Mouse (Mus musculus): ENCODE measurements around the gene Cd177. TPM values are rescaled to one million over a fixed set of nuclear protein-coding genes. Genes with fewer than 3 reads are reported as not detected.
"Not testable (repeated sequence)": the region's sequence is repeated elsewhere in the genome, so short reads cannot be mapped to it uniquely, and the experiment has no call there.

Cd177 gene
- polyA plus RNA-seq, 1 experiment from 2014 or later = 0.19 TPM

DNA sequence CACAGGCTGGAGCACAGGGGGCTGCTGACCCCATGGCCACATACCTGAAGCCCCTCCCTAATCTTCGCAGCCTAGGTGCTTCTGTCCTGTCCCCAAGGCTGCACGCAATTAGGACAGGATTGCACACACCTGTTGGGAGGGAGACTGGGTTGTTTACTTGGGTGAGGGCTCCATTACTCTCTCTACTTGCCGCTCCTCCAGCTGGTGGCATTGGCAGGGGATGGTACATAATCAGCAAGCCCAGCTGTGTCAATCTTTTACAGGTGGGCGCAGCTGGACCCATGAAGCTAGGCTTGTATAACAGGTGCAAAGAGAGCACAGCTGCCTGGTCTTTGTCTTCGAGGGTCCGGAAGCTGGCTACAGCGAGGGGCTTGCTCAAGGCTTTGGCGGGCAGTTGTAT, 2.5 kb upstream of the Cd177 start:
- no peaks in the 10 kb centered on the region for H3K4me1 ChIP-seq (ENCODE audit: control insufficient read depth, insufficient read depth, low read length)
- 90% methylated on average over 8 of the region's 8 CpGs for WGBS

DNA sequence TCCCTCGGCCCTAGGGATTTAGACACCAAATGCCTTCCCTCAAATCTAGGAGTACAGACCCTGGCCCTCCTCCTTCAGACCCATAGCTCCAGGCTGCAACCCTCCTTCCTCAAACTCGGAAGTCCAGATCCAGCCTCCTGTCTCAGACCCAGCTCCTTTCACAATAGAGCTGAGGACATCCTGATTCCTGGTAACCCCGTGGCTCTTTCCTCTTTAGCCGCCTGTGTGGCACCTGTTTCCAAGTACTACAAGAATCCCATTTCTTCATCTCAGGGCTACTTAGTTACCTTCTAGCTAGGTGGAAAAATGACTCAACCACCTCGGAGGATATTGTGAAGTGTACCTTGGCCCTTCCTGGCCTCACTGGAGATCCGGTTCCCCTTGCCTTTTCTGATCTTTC, 1.1 kb upstream of the Cd177 start:
- Histone ChIP-seq H3K36me3 (ENCODE audit: control insufficient read depth, insufficient read depth, low read length) (no peaks in the 10 kb centered on the region), H3K4me2 (ENCODE audit: low read length) (no peak overlapping the region), H3K27me3 (replicated peaks; ENCODE audit: control insufficient read depth, insufficient read depth, low read length) (no peaks in the 10 kb centered on the region), H3K9me3 (replicated peaks; ENCODE audit: control insufficient read depth, low read length) (no peaks in the 10 kb centered on the region), H3K4me1 (ENCODE audit: control insufficient read depth, insufficient read depth, low read length) (no peaks in the 10 kb centered on the region), H3K9ac (ENCODE audit: low read length) (no peak overlapping the region), H3K4me3 (ENCODE audit: low read depth, low read length) (no peak overlapping the region), H3K27ac (ENCODE audit: low read depth, low read length) (no peak overlapping the region)
- ATAC-seq (no peak), DNase-seq (ENCODE audit: low spot score) (no peak)
- WGBS = 77% methylated on average over 6 of the region's 6 CpGs

More for the DNA sequence above, 2.5 kb upstream of the Cd177 start:
- no peak for ATAC-seq
- Histone ChIP-seq H3K9ac (ENCODE audit: low read length) (no peak overlapping the region), H3K9me3 (replicated peaks; ENCODE audit: control insufficient read depth, low read length) (no peaks in the 10 kb centered on the region), H3K36me3 (ENCODE audit: control insufficient read depth, insufficient read depth, low read length) (no peaks in the 10 kb centered on the region), H3K4me3 (ENCODE audit: low read depth, low read length) (no peak overlapping the region), H3K4me2 (ENCODE audit: low read length) (no peak overlapping the region), H3K27me3 (replicated peaks; ENCODE audit: control insufficient read depth, insufficient read depth, low read length) (no peaks in the 10 kb centered on the region), H3K27ac (ENCODE audit: low read depth, low read length) (no peak overlapping the region)
- DNase-seq (ENCODE audit: low spot score) = no peak

DNA sequence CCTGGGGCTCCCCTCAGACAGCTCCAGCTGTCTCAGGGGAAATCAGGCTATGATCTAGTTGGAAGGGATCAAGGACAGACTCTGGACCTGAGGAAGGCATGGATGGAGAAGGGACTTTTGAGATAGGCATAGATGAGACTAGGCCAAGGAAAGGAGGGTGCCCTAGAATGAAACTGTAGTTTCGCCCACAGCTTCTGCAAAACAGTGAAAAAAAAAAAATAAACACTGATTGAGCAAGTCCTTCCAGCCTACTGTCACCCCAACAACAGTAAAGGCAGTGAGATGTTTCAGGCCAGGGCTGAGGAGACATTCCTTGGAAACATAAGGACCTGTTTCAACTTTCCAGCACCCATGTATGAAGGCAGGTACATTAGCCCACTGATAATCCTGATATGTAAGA, 1.6 kb downstream of the Cd177 start:
- DNase-seq (ENCODE audit: low spot score) (no peak), ATAC-seq (no peak)
- WGBS = 85% methylated on average over 1 of the region's 1 CpGs
- H3K9me3 ChIP-seq (replicated peaks; ENCODE audit: control insufficient read depth, low read length) = no peaks in the 10 kb centered on the region
- H3K9ac ChIP-seq (ENCODE audit: low read length) = no peak overlapping the region
- no peaks in the 10 kb centered on the region for H3K27me3 ChIP-seq (replicated peaks; ENCODE audit: control insufficient read depth, insufficient read depth, low read length)
- no peaks in the 10 kb centered on the region for H3K36me3 ChIP-seq (ENCODE audit: control insufficient read depth, insufficient read depth, low read length)
- H3K4me1 ChIP-seq (ENCODE audit: control insufficient read depth, insufficient read depth, low read length) = no peaks in the 10 kb centered on the region
- H3K4me3 ChIP-seq (ENCODE audit: low read depth, low read length) = no peak overlapping the region
- H3K27ac ChIP-seq (ENCODE audit: low read depth, low read length) = no peak overlapping the region
- no peak overlapping the region for H3K4me2 ChIP-seq (ENCODE audit: low read length)

DNA sequence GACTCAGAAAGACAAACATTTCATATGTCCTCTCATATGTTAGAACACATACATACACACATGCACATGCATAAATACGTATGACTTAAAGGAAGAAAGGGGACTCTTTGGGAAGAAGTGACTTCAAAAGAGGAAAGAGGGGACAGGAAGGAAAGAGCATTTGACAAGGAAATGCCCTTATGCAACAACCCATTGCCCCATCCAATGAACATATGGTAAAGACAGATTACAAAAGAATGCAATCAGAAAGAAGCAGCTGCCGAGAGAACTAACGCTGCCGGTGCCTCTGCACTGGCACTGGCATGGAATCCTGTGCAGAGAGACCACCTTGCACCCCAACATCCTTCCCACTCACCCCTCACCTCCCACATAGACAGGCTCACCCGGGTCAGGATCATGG, 6.6 kb downstream of the Cd177 start:
- Histone ChIP-seq H3K9ac (ENCODE audit: low read length) (no peak overlapping the region), H3K36me3 (ENCODE audit: control insufficient read depth, insufficient read depth, low read length) (no peaks in the 10 kb centered on the region), H3K9me3 (replicated peaks; ENCODE audit: control insufficient read depth, low read length) (no peaks in the 10 kb centered on the region), H3K4me1 (ENCODE audit: control insufficient read depth, insufficient read depth, low read length) (no peaks in the 10 kb centered on the region), H3K27me3 (replicated peaks; ENCODE audit: control insufficient read depth, insufficient read depth, low read length) (no peaks in the 10 kb centered on the region), H3K4me2 (ENCODE audit: low read length) (no peak overlapping the region), H3K4me3 (ENCODE audit: low read depth, low read length) (no peak overlapping the region), H3K27ac (ENCODE audit: low read depth, low read length) (no peak overlapping the region)
- ATAC-seq = no peak
- DNase-seq (ENCODE audit: low spot score) = no peak
- 82% methylated on average over 5 of the region's 5 CpGs for WGBS

DNA sequence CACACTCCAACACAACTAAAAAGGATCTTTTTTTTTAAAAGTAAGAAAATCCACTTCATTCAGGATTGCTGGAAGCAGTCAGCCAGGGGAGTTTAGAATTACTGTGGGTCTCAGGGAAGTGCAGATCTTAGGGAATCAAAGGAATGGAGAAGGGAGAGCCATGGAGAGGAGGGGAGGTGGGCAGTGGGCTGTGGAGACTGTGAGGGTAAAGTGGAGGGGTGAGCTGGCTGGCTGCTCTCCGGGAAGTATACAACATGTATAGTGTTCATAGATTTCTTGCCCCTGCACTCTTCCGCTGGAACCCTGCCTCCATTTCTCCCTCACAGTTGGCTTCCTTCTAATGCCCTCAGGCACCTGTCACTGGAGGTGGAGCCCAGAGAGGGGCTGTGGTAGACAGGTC, 8.5 kb downstream of the Cd177 start:
- Histone ChIP-seq H3K36me3 (ENCODE audit: control insufficient read depth, insufficient read depth, low read length) (no peaks in the 10 kb centered on the region), H3K4me3 (ENCODE audit: low read depth, low read length) (no peak overlapping the region), H3K4me2 (ENCODE audit: low read length) (no peak overlapping the region), H3K9ac (ENCODE audit: low read length) (no peak overlapping the region), H3K27me3 (replicated peaks; ENCODE audit: control insufficient read depth, insufficient read depth, low read length) (no peaks in the 10 kb centered on the region), H3K4me1 (ENCODE audit: control insufficient read depth, insufficient read depth, low read length) (no peaks in the 10 kb centered on the region), H3K9me3 (replicated peaks; ENCODE audit: control insufficient read depth, low read length) (no peaks in the 10 kb centered on the region), H3K27ac (ENCODE audit: low read depth, low read length) (no peak overlapping the region)
- WGBS = 87% methylated on average over 2 of the region's 2 CpGs
- ATAC-seq = no peak
- no peak for DNase-seq (ENCODE audit: low spot score)

DNA sequence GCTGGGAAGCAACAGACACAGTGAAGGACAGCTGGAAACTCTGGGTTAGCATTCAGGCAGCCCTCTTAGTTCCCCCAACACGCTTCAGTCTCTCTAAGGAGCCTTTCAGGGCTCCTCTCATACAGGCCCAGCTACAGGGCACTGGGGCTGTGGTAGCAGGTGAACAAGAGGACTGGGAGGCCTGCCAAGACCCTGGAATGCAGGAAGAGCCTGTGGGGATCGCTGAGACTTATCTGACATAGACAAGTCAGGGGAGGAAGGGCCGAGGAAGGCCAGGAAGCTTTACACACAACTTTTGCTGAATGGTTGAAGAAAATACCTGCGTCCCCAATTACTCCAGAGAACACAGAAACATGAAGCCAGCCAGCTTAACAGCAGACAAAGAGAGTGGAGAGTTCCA, 9.4 kb downstream of the Cd177 start:
- H3K4me1 ChIP-seq (ENCODE audit: control insufficient read depth, insufficient read depth, low read length) = no peaks in the 10 kb centered on the region
- no peaks in the 10 kb centered on the region for H3K9me3 ChIP-seq (replicated peaks; ENCODE audit: control insufficient read depth, low read length)
- DNase-seq (ENCODE audit: low spot score) (peak; percentile 12), ATAC-seq (no peak)
- no peaks in the 10 kb centered on the region for H3K27me3 ChIP-seq (replicated peaks; ENCODE audit: control insufficient read depth, insufficient read depth, low read length)
- no peak overlapping the region for H3K27ac ChIP-seq (ENCODE audit: low read depth, low read length)
- WGBS = 24% methylated on average over 4 of the region's 4 CpGs
- no peak overlapping the region for H3K4me3 ChIP-seq (ENCODE audit: low read depth, low read length)
- H3K36me3 ChIP-seq (ENCODE audit: control insufficient read depth, insufficient read depth, low read length) = no peaks in the 10 kb centered on the region
- no peak overlapping the region for H3K9ac ChIP-seq (ENCODE audit: low read length)
- H3K4me2 ChIP-seq (ENCODE audit: low read length) = no peak overlapping the region

DNA sequence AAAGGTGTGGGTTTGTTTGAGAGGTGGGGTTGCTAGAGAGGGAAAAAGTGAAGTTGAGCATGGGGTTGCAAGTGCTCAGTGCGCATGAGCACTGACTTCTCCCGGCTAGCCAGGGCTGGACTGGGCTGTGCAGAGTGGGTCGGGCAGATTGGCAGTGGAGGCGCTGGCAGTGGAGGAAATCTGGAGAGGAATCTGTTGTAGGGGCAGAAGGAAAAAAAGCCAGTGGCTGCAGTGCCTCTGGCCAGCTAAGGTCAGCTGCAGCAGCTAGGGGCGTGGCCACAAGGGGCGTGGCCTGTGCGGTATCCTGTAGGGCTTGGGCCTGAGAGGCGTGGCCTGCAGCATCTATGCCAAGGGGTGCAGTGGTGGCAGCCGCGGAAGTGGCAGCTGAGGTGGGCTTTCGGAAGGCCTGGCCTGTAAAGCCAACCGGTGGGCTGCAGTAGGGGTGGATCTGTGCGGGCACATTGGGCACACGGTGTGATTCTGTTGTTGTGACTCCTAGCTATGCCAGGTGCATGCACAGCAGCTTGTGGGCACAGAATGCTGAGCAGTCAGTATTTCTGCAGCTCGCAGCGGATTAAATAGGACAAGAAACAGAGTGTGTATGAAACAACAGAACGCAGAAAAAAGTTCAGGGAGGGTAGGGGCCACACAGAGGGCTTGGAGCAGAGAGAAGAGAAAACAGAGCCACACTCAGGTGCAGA, 24.0 kb downstream of the Cd177 start:
- peak; percentile 41 for DNase-seq (ENCODE audit: low spot score)
- Histone ChIP-seq H3K36me3 (ENCODE audit: control insufficient read depth, insufficient read depth, low read length) (no peaks in the 10 kb centered on the region), H3K27ac (ENCODE audit: low read depth, low read length) (no peak overlapping the region), H3K4me3 (ENCODE audit: low read depth, low read length) (no peak overlapping the region), H3K9me3 (replicated peaks; ENCODE audit: control insufficient read depth, low read length) (peaks cover 1% of the 10 kb centered on the region; the same call in 1 of the 2 replicates), H3K4me1 (ENCODE audit: control insufficient read depth, insufficient read depth, low read length) (no peaks in the 10 kb centered on the region), H3K9ac (ENCODE audit: low read length) (no peak overlapping the region), H3K27me3 (replicated peaks; ENCODE audit: control insufficient read depth, insufficient read depth, low read length) (no peaks in the 10 kb centered on the region), H3K4me2 (ENCODE audit: low read length) (peak overlapping the region; percentile 30)
- 13% methylated on average over 17 of the region's 17 CpGs for WGBS
- 0 out of 2 replicates have a peak, but pooled peaks have one; percentile 32 for ATAC-seq

DNA sequence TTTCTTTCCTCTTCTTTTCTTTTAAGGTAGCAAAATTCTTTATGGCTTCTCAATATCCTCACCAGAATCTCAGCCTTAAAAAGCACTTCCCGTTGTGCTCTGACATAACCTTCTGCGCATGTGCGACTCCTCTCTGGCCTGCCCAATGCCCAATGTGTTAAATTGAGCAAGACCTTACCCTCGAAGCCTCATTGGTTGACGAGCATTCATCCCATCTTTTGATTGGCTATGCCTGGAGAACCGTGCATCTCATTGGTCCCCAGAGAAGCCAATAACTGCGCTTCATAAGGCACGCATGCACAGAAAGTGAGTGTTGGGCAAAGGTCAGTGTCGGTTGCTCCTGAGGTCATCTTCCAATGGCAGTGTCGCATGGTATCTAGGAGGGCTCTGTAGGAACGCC, 33.3 kb downstream of the Cd177 start, which contains the start of gene Gm4763:
Gene Gm4763, minus strand, starts transcription at position 101 of the 400 bp plus-strand sequence.
- WGBS = 94% methylated on average over 11 of the region's 11 CpGs
- ATAC-seq; H3K9ac ChIP-seq (ENCODE audit: low read length); H3K27me3 ChIP-seq (replicated peaks; ENCODE audit: control insufficient read depth, insufficient read depth, low read length); H3K4me1 ChIP-seq (ENCODE audit: control insufficient read depth, insufficient read depth, low read length); DNase-seq (ENCODE audit: low spot score); H3K9me3 ChIP-seq (replicated peaks; ENCODE audit: control insufficient read depth, low read length); H3K27ac ChIP-seq (ENCODE audit: low read depth, low read length); H3K4me3 ChIP-seq (ENCODE audit: low read depth, low read length); H3K4me2 ChIP-seq (ENCODE audit: low read length); H3K36me3 ChIP-seq (ENCODE audit: control insufficient read depth, insufficient read depth, low read length): not testable (repeated sequence)

DNA sequence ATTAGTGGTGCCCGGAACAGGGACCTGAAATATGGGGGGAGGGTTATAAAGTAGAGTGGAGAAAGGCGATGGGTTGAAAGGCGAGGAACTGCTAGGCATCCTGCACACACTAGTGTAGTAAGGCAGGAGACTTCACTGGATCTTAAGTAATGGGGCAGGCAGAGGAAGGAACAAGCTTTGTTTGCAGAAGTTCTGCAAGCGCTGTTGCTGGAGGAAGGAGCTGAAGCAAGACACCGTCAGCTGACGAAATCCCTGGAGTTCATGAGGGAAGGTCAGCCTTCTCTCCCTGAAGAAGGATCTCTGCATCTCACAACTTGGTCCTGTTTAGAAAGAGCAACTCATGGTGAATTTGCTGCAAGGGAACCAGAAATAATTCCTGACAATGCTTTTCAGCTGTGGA, 45.1 kb downstream of the Cd177 start:
- H3K36me3 ChIP-seq (ENCODE audit: control insufficient read depth, insufficient read depth, low read length) = no peaks in the 10 kb centered on the region
- H3K27ac ChIP-seq (ENCODE audit: low read depth, low read length) = no peak overlapping the region
- H3K27me3 ChIP-seq (replicated peaks; ENCODE audit: control insufficient read depth, insufficient read depth, low read length) = no peaks in the 10 kb centered on the region
- no peak for ATAC-seq
- H3K4me3 ChIP-seq (ENCODE audit: low read depth, low read length) = no peak overlapping the region
- no peaks in the 10 kb centered on the region for H3K9me3 ChIP-seq (replicated peaks; ENCODE audit: control insufficient read depth, low read length)
- no peak overlapping the region for H3K4me2 ChIP-seq (ENCODE audit: low read length)
- DNase-seq (ENCODE audit: low spot score) = no peak
- H3K9ac ChIP-seq (ENCODE audit: low read length) = no peak overlapping the region
- WGBS = 80% methylated on average over 6 of the region's 6 CpGs
- H3K4me1 ChIP-seq (ENCODE audit: control insufficient read depth, insufficient read depth, low read length) = no peaks in the 10 kb centered on the region
